Comparison of ENCODE assay signal across 11 mouse cellular contexts in the genomic region with DNA sequence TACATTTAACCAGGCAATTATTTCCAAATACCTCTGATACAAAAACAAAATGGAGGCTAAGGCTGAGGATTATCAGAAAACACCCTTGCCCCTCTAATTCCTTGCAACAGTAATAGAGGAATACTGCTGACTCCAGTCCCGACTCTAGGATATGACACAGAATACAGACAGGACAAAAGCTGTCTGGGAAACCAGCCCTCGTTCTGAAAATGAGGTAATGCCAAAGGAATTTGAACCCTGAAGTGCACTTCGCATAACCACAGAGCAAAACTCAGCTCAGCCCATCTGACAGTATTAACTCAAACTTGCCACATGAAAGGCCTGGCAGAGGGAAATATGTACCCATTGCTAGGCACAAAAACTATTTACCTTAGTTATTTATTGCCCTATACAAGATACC. TPM values are rescaled to one million over a fixed set of nuclear protein-coding genes. Genes with fewer than 3 reads are reported as not detected.
DNase-seq lines count a peak whose midpoint lies in the region; ATAC-seq and TF ChIP-seq lines count a peak whose summit lies in the region.
"Had no signal": no experiment of that assay in that cellular context is flagged by ENCODE, and none has a peak within 500 bp of the region (broad histone marks: within the 10 kb centered on the region; RNA-seq: fewer than 3 reads in every experiment).

No protein-coding gene starts in this region.

- H3K36me3 ChIP-seq in hindbrain, embryonic 11.5 days (ENCODE audit: control insufficient read depth, insufficient read depth, low read length) = no peaks in the 10 kb centered on the region
- H3K36me3 ChIP-seq in hindbrain, embryonic 10.5 days = peaks cover 28% of the 10 kb centered on the region
- peaks cover 29% of the 10 kb centered on the region for H3K36me3 ChIP-seq in heart, postnatal 0 days (replicated peaks; ENCODE audit: control insufficient read depth, insufficient read depth, low read length)
- H3K36me3 ChIP-seq in hindbrain, embryonic 16.5 days (ENCODE audit: control insufficient read depth, insufficient read depth, low read length) = peaks cover 4% of the 10 kb centered on the region; the same call in 1 of the 2 replicates

- H3K27me3 ChIP-seq in hindbrain, embryonic 11.5 days (ENCODE audit: control insufficient read depth, insufficient read depth, low read length) = no peaks in the 10 kb centered on the region
- no peaks in the 10 kb centered on the region for H3K27me3 ChIP-seq in hindbrain, embryonic 10.5 days (ENCODE audit: insufficient read depth, poor library complexity, severe bottlenecking)
- no peaks in the 10 kb centered on the region for H3K27me3 ChIP-seq in heart, postnatal 0 days (ENCODE audit: control insufficient read depth, insufficient read depth, low read length)
- no peaks in the 10 kb centered on the region for H3K27me3 ChIP-seq in hindbrain, embryonic 16.5 days (replicated peaks; ENCODE audit: control insufficient read depth, insufficient read depth, low read length)

- TF ChIP-seq CTCF in heart, postnatal 0 days (IDR thresholded peaks at IDR 0.05; ENCODE audit: low read depth) = no peak

- ATAC-seq in hindbrain, embryonic 11.5 days (ENCODE audit: low FRiP score) = no peak
- peak; percentile 89 for ATAC-seq in heart, postnatal 0 days (ENCODE audit: insufficient read depth, low read depth)
- no peak for ATAC-seq in hindbrain, embryonic 16.5 days

- H3K27ac ChIP-seq in hindbrain, embryonic 11.5 days (ENCODE audit: low read depth, low read length) = no peak overlapping the region
- H3K27ac ChIP-seq in hindbrain, embryonic 10.5 days = no peak overlapping the region
- peak overlapping the region; percentile 35 for H3K27ac ChIP-seq in heart, postnatal 0 days (ENCODE audit: low read depth)
- H3K27ac ChIP-seq in hindbrain, embryonic 16.5 days (ENCODE audit: low read depth, low read length) = no peak overlapping the region
- H3K27ac ChIP-seq: midbrain, embryonic 10.5 days had no signal

- H3K9me3 ChIP-seq in hindbrain, embryonic 11.5 days (ENCODE audit: control insufficient read depth, low read length) = no peaks in the 10 kb centered on the region
- no peaks in the 10 kb centered on the region for H3K9me3 ChIP-seq in hindbrain, embryonic 10.5 days
- no peaks in the 10 kb centered on the region for H3K9me3 ChIP-seq in heart, postnatal 0 days (replicated peaks; ENCODE audit: control insufficient read depth, low read length)
- no peaks in the 10 kb centered on the region for H3K9me3 ChIP-seq in hindbrain, embryonic 16.5 days (ENCODE audit: control insufficient read depth, low read length)
- H3K9me3 ChIP-seq: midbrain, embryonic 10.5 days had no signal

- no peak overlapping the region for H3K9ac ChIP-seq in hindbrain, embryonic 11.5 days (ENCODE audit: low read depth, low read length)
- no peak overlapping the region for H3K9ac ChIP-seq in heart, postnatal 0 days (replicated peaks; ENCODE audit: low read depth, low read length)
- no peak overlapping the region for H3K9ac ChIP-seq in hindbrain, embryonic 16.5 days (ENCODE audit: low read depth, low read length)

- H3K4me2 ChIP-seq in hindbrain, embryonic 11.5 days (replicated peaks; ENCODE audit: low read depth, low read length) = no peak overlapping the region
- no peak overlapping the region for H3K4me2 ChIP-seq in heart, postnatal 0 days (ENCODE audit: low read depth, low read length)
- no peak overlapping the region for H3K4me2 ChIP-seq in hindbrain, embryonic 16.5 days (ENCODE audit: low read length)

- no peak overlapping the region for H3K4me3 ChIP-seq in hindbrain, embryonic 11.5 days (ENCODE audit: low read depth, low read length)
- no peak overlapping the region for H3K4me3 ChIP-seq in hindbrain, embryonic 10.5 days
- no peak overlapping the region for H3K4me3 ChIP-seq in heart, postnatal 0 days (ENCODE audit: low read depth, low read length)
- H3K4me3 ChIP-seq in hindbrain, embryonic 16.5 days (ENCODE audit: low read length) = no peak overlapping the region
- H3K4me3 ChIP-seq: midbrain, embryonic 10.5 days had no signal

- H3K4me1 ChIP-seq in hindbrain, embryonic 11.5 days (replicated peaks; ENCODE audit: control insufficient read depth, insufficient read depth, low read length) = no peaks in the 10 kb centered on the region
- no peaks in the 10 kb centered on the region for H3K4me1 ChIP-seq in hindbrain, embryonic 10.5 days (replicated peaks)
- peaks cover 5% of the 10 kb centered on the region; the same call in 1 of the 2 replicates for H3K4me1 ChIP-seq in heart, postnatal 0 days (ENCODE audit: control insufficient read depth, insufficient read depth)
- H3K4me1 ChIP-seq in hindbrain, embryonic 16.5 days (ENCODE audit: control insufficient read depth, insufficient read depth, low read depth, low read length) = no peaks in the 10 kb centered on the region
- H3K4me1 ChIP-seq: midbrain, embryonic 10.5 days had no signal

- TF ChIP-seq EP300 in heart, postnatal 0 days (IDR thresholded peaks at IDR 0.05; ENCODE audit: low read depth) = no peak

- WGBS in hindbrain, embryonic 11.5 days = 59% methylated on average over 3 of the region's 3 CpGs
- 65% methylated on average over 3 of the region's 3 CpGs for WGBS in hindbrain, embryonic 10.5 days
- WGBS in heart, postnatal 0 days = 8% methylated on average over 3 of the region's 3 CpGs
- 36% methylated on average over 3 of the region's 3 CpGs for WGBS in hindbrain, embryonic 16.5 days

- peak; percentile 4 for DNase-seq in hindbrain, embryonic 11.5 days (ENCODE audit: low spot score)
- DNase-seq in hindbrain, embryonic 10.5 days (ENCODE audit: low spot score) = no peak
- DNase-seq in adrenal gland, postnatal 14 days = peak; percentile 14
- DNase-seq in heart, postnatal 0 days (ENCODE audit: low spot score) = peak; percentile 74
- DNase-seq in lung, postnatal 36 days = peak; percentile 73
- DNase-seq in thymus, postnatal 14 days = no peak
- no peak for DNase-seq in right cerebral cortex, postnatal 36 days (ENCODE audit: low spot score in 2 of 2)

RNA-seq across cellular contexts. Expression of a gene that starts 36.6 kb away (rescaled TPM):
- polyA plus RNA-seq in hindbrain, embryonic 11.5 days (2014; fragmentation: Nextera tagmentation; extraction: Ambion mirVana) = 0.46 TPM in 1 of 2 replicates, not detected in the other
- 0.09 and 0.44 TPM in 2 replicates for polyA plus RNA-seq in hindbrain, embryonic 10.5 days (2016; fragmentation: Nextera tagmentation; extraction: Ambion mirVana)
- total RNA-seq in adrenal gland, postnatal 14 days (2021) = not detected in 2 replicates
- total RNA-seq in heart, postnatal 0 days (2014; rRNA removed; ENCODE audit: low replicate concordance) = not detected in 2 replicates
- not detected in 2 replicates for polyA plus RNA-seq in heart, postnatal 0 days (2015; fragmentation: Nextera tagmentation; extraction: Ambion mirVana)
- polyA plus RNA-seq in hindbrain, embryonic 16.5 days (2015; fragmentation: Nextera tagmentation; extraction: Ambion mirVana) = 0.09 and 0.11 TPM in 2 replicates
- total RNA-seq: gastrocnemius, adult 18-20 months had no signal
- polyA plus RNA-seq: cortical plate, adult 2 months had no signal

Comparison
In these comparisons a context has a peak if more than half of its experiments do, and no peak if none do; other contexts are left out.
1. DNase-seq: peak in hindbrain, embryonic 11.5 days (single experiment), adrenal gland, postnatal 14 days (single experiment), heart, postnatal 0 days (single experiment) and lung, postnatal 36 days (single experiment); none in hindbrain, embryonic 10.5 days (single experiment), thymus, postnatal 14 days (single experiment) and right cerebral cortex, postnatal 36 days (0 of 2).